Mouse (Mus musculus) E14TG2a.4 (cell line): ENCODE results near the gene Osbpl2.

Source experiments
- H3K27me3 ChIP-seq: 2 replicates; pipeline ENCODE4 v1.6.1; 2014; ENCODE audit warnings: low read length, control low read depth; ENCODE audit not compliant: insufficient read depth
- H3K36me3 ChIP-seq: 2 replicates; pipeline ENCODE4 v1.6.1; 2014; ENCODE audit warnings: low read length, control low read depth; ENCODE audit not compliant: insufficient read depth
- H3K4me1 ChIP-seq: replicated peaks from 2 replicates; pipeline ENCODE4 v1.6.1; 2014; ENCODE audit warnings: low read depth, low read length, control low read depth
- H3K4me3 ChIP-seq: replicated peaks from 2 replicates; pipeline ENCODE4 v1.5.1; 2014; ENCODE audit warnings: mild to moderate bottlenecking, low read length
- H3K9me3 ChIP-seq: 2 replicates; pipeline ENCODE4 v1.6.1; 2014; ENCODE audit warnings: low read length, control low read depth
- CTCF ChIP-seq: conservative IDR thresholded peaks from 2 replicates; pipeline ENCODE4 v1.5.1; 2014; ENCODE audit warnings: low read length
- NANOG ChIP-seq: IDR thresholded peaks from 2 replicates; pipeline ENCODE4 v1.6.1; 2014; ENCODE audit warnings: borderline replicate concordance, low read length, mixed read lengths
- POU5F1 ChIP-seq: IDR thresholded peaks from 2 replicates; pipeline ENCODE4 v1.6.1; 2014; ENCODE audit warnings: low read length, borderline replicate concordance

The Osbpl2 gene

GRCm38 (mm10) chr2:180207840-180208239 lies 88.7 kb downstream of the Osbpl2 start:
- TF ChIP-seq NANOG = no peak
- no peak for TF ChIP-seq POU5F1
- peak; percentile 76 for TF ChIP-seq CTCF
- H3K9me3 ChIP-seq = no peaks in the 10 kb centered on the region
- peaks cover 92% of the 10 kb centered on the region for H3K36me3 ChIP-seq
- peaks cover 73% of the 10 kb centered on the region for H3K4me1 ChIP-seq
- H3K27me3 ChIP-seq = no peaks in the 10 kb centered on the region
- H3K4me3 ChIP-seq = no peak overlapping the region

GRCm38 (mm10) chr2:180208976-180209375 lies 89.9 kb downstream of the Osbpl2 start:
- Histone ChIP-seq H3K4me3 (no peak overlapping the region), H3K4me1 (peaks cover 76% of the 10 kb centered on the region), H3K36me3 (peaks cover 92% of the 10 kb centered on the region), H3K9me3 (no peaks in the 10 kb centered on the region), H3K27me3 (no peaks in the 10 kb centered on the region)
- TF ChIP-seq POU5F1 = no peak
- no peak for TF ChIP-seq NANOG
- TF ChIP-seq CTCF = no peak

- Histone ChIP-seq H3K9me3 (no peaks in the 10 kb centered on the region), H3K36me3 (peaks cover 89% of the 10 kb centered on the region), H3K4me3 (no peak overlapping the region), H3K4me1 (peaks cover 81% of the 10 kb centered on the region), H3K27me3 (no peaks in the 10 kb centered on the region)
- TF ChIP-seq POU5F1 (no peak), NANOG (no peak), CTCF (peak; percentile 49)
Observed at GRCm38 (mm10) chr2:180212255-180212654, 93.1 kb downstream of the Osbpl2 start.
